Mouse (Mus musculus) embryonic facial prominence, embryonic 14.5 days (tissue): ENCODE data around the gene Shisa9. TPM values are rescaled to one million over a fixed set of nuclear protein-coding genes. Genes with fewer than 3 reads are reported as not detected.

Source experiments
- ATAC-seq: fragments of 200-750 bp; cut with Nextera tagmentation; 2 replicates; pipeline ENCODE4 v1.8.0; 2017; ENCODE audit warnings: low read depth, moderate number of reproducible peaks, moderate TSS enrichment
- DNase-seq: peaks from one replicate; pipeline ENCODE4 v3.0.0-alpha.2; 2015; ENCODE audit warnings: low spot score
- H3K27ac ChIP-seq: fragments of 300-500 bp; sonication (generic); replicated peaks from 2 replicates; pipeline ENCODE4 v1.5.1; 2014; ENCODE audit warnings: low read depth, mild to moderate bottlenecking, low read length, moderate library complexity
- H3K27me3 ChIP-seq: fragments of 300-500 bp; sonication (generic); replicated peaks from 2 replicates; pipeline ENCODE4 v1.6.1; 2014; ENCODE audit warnings: low read length; ENCODE audit not compliant: control insufficient read depth, insufficient read depth
- H3K36me3 ChIP-seq: fragments of 300-500 bp; sonication (generic); 2 replicates; pipeline ENCODE4 v1.6.1; 2014; ENCODE audit warnings: low read length, mixed read lengths; ENCODE audit not compliant: control insufficient read depth, insufficient read depth
- H3K4me1 ChIP-seq: fragments of 300-500 bp; sonication (generic); 2 replicates; pipeline ENCODE4 v1.6.1; 2014; ENCODE audit warnings: antibody characterized with exemption, low read length; ENCODE audit not compliant: control insufficient read depth, insufficient read depth
- H3K4me2 ChIP-seq: fragments of 300-500 bp; sonication (generic); 2 replicates; pipeline ENCODE4 v1.6.1; 2014; ENCODE audit warnings: low read depth, mild to moderate bottlenecking, low read length, moderate library complexity, mixed read lengths
- H3K4me3 ChIP-seq: fragments of 300-500 bp; sonication (generic); 2 replicates; pipeline ENCODE4 v1.5.1; 2014; ENCODE audit warnings: low read depth, mild to moderate bottlenecking, low read length
- H3K9ac ChIP-seq: fragments of 300-500 bp; sonication (generic); 2 replicates; pipeline ENCODE4 v1.6.1; 2014; ENCODE audit warnings: low read depth, mild to moderate bottlenecking, low read length, moderate library complexity, mixed read lengths
- H3K9me3 ChIP-seq: fragments of 300-500 bp; sonication (generic); 2 replicates; pipeline ENCODE4 v1.6.1; 2016; ENCODE audit warnings: low read length; ENCODE audit not compliant: control insufficient read depth
- WGBS: fragments of 180-500 bp; shearing (Covaris S2); extraction: QIAGEN DNeasy Blood & Tissue Kit; methylation state at CpG from one replicate; pipeline ENCODE4 v1.1.7; 2014; 5-methylcytosine and 5-hydroxymethylcytosine counted together
- polyA plus RNA-seq: library from polyadenylated mRNA; unstranded; fragments of >200 nt; fragmentation: Nextera tagmentation; extraction: Ambion mirVana; gene quantifications from 2 replicates; pipeline ENCODE4 v1.2.1, GENCODE M21; 2014

Gene Shisa9
- polyA plus RNA-seq, 1 experiment from 2014 or later, result 3.4 TPM

DNA sequence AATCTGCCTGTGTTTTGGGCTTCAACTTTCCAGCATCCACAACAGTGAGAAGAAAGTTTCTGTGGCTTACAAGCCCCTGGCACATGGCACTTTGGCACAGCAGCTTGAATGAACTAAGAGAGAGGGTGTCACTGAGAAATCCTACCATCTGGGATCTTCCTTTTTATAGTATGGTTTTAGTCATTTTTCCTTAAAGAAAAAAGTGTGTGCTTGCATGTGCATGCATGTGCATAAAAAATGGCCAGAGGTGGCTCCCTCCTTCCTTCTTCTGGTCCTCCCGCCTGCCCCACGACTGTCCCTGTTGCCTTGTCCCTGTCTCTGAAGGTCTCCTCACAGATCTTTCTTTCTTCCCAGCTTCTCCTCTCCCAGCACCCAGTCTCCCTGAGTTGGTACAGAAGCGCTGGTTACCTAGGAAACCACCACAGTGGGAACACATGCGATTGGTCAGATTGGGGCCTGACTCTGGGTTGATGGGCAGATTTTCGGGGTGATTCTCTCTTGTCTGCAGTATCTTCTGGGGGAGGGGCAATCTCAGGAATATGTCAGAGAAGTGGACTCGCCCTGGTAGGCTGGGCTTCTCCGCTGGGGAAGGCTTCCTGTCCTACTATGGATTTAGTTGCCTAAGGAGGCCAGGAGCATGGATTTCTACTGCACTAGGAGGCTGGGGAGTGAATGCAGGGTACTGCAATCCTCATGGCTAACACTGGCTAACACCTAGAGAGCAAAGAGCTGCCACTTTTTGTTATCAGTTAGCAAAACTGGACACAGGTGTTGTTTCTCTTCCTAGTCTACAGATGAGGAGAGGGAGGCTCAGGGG, 131.3 kb downstream of the Shisa9 start:
- Histone ChIP-seq H3K4me1 (no peaks in the 10 kb centered on the region), H3K36me3 (no peaks in the 10 kb centered on the region), H3K9ac (no peak overlapping the region), H3K4me3 (no peak overlapping the region), H3K9me3 (no peaks in the 10 kb centered on the region), H3K27me3 (no peaks in the 10 kb centered on the region), H3K27ac (no peak overlapping the region), H3K4me2 (no peak overlapping the region)
- WGBS, result 48% methylated on average over 7 of the region's 7 CpGs
- no peak for DNase-seq
- no peak for ATAC-seq

DNA sequence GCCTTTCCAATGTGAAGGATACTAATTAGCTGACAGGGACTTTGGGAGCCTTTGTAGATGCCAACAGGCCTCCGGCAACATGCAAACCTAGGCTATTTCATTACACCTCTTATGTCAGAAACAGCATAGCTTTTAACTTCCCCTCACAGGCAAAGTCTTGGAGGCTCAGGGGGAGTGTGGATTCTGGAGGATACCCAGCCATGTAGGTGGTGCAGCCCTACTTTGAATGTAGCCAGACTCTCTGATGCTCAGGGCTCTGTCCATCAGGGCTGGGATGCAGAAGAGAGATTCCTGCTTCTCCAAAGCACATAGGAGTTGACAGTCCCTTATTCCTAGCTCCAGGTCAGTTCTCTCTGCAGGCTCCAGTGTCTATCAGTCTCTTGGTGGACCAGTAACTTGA, 133.0 kb downstream of the Shisa9 start:
- WGBS, result 89% methylated on average over 1 of the region's 1 CpGs

DNA sequence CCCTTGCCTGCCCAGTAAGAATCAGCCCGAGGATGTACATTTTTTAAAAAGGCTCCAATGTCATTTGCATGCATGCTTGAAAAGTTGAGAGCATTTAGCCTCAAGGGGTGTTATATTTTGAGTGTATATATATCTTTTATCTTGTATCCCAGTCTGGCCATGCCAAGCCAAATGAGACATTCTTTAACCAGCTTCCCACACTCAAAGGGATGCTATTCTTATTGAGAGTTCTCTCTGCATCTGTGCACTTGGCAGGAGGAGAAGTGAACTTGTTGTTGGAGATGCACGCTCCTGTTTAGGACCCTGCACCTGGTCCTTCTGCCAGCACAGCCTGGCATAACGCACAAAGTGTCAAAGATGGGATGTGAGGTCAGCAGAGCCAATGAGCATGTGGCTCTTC, 135.6 kb downstream of the Shisa9 start:
- no peak overlapping the region for H3K4me2 ChIP-seq
- DNase-seq, result no peak
- H3K9ac ChIP-seq, result no peak overlapping the region
- H3K27me3 ChIP-seq, result no peaks in the 10 kb centered on the region
- H3K9me3 ChIP-seq, result no peaks in the 10 kb centered on the region
- WGBS, result 83% methylated on average over 3 of the region's 3 CpGs
- no peak for ATAC-seq
- H3K27ac ChIP-seq, result no peak overlapping the region
- H3K4me1 ChIP-seq, result no peaks in the 10 kb centered on the region
- no peaks in the 10 kb centered on the region for H3K36me3 ChIP-seq
- no peak overlapping the region for H3K4me3 ChIP-seq

More for the DNA sequence above, 133.0 kb downstream of the Shisa9 start:
- H3K27me3 ChIP-seq, result no peaks in the 10 kb centered on the region
- no peaks in the 10 kb centered on the region for H3K36me3 ChIP-seq
- no peak overlapping the region for H3K27ac ChIP-seq
- DNase-seq (no peak), ATAC-seq (no peak)
- H3K4me1 ChIP-seq, result no peaks in the 10 kb centered on the region
- no peak overlapping the region for H3K9ac ChIP-seq
- H3K4me2 ChIP-seq, result no peak overlapping the region
- H3K4me3 ChIP-seq, result no peak overlapping the region
- no peaks in the 10 kb centered on the region for H3K9me3 ChIP-seq

DNA sequence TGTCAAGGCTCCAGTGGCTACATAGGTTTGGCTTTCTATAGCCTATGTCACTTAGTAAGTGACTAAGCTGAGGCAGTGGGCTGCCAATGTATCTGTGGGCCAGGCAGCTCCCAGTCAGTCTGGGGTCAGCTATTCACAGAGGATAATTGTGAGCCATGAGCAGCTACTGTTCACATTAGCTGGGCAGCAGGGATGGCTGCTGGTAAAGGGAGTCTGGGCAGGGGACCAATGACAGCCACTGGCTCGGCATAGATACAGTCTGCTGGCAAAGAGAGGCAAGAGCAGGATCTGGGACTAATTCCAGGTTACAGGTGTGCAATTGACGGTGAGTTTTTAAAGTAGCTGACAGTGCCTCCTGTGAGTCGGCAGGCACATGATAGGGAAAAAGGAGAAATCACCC, 145.9 kb downstream of the Shisa9 start:
- WGBS, result 68% methylated on average over 3 of the region's 3 CpGs
- H3K4me1 ChIP-seq, result no peaks in the 10 kb centered on the region

DNA sequence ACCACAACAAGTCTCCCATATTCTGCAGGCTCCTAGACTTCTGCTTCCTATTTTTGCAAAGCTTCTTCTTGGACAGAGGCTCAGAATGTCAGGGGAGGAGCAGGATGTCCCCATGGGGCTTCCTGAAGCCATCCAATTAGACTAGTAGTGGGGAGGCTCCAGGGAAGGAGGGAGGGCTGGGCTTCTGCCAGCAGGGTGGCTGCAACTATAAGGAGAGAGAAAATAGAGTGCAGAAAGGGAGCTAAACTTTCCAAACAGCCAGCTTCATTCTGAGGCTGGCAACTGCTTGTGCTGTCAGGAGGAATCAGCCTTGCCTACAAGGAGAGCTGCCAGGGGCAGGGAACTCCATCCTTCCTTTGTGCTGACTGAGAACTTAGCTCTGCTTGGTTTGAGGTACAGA, 162.8 kb downstream of the Shisa9 start:
- Histone ChIP-seq H3K4me3 (no peak overlapping the region), H3K9me3 (no peaks in the 10 kb centered on the region), H3K27me3 (no peaks in the 10 kb centered on the region), H3K36me3 (no peaks in the 10 kb centered on the region), H3K4me1 (no peaks in the 10 kb centered on the region), H3K9ac (no peak overlapping the region), H3K4me2 (no peak overlapping the region), H3K27ac (no peak overlapping the region)
- no peak for ATAC-seq
- peak; percentile 22 for DNase-seq

More for the DNA sequence above, 145.9 kb downstream of the Shisa9 start:
- Histone ChIP-seq H3K9me3 (peaks cover 13% of the 10 kb centered on the region; the same call in 1 of the 2 replicates), H3K4me3 (no peak overlapping the region), H3K9ac (no peak overlapping the region), H3K27ac (no peak overlapping the region), H3K4me2 (no peak overlapping the region), H3K27me3 (no peaks in the 10 kb centered on the region), H3K36me3 (no peaks in the 10 kb centered on the region)
- DNase-seq (no peak), ATAC-seq (no peak)

DNA sequence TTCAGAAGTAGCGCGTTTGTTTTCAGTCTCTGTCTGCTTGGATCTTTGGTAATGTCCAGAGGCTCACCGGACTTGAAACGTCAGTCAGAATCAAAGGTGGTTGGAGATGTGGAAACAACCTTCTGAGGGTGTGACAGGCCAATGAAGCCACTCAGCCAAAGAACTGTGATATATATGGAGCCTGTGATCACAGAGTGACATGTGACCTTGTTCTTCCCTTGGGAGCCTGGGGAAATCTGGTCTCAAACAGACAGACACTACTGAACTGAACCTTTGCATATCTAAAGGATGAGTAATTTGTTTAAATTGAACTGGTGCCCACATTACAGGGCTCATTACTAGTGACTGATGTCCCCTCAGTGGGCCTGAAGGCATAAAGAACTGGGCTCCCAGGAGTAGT, 168.1 kb downstream of the Shisa9 start:
- H3K9me3 ChIP-seq, result no peaks in the 10 kb centered on the region
- WGBS, result 72% methylated on average over 4 of the region's 4 CpGs
- no peak overlapping the region for H3K4me3 ChIP-seq
- no peak overlapping the region for H3K27ac ChIP-seq
- no peak for DNase-seq
- no peak for ATAC-seq
- no peaks in the 10 kb centered on the region for H3K4me1 ChIP-seq
- no peak overlapping the region for H3K4me2 ChIP-seq
- no peak overlapping the region for H3K9ac ChIP-seq
- H3K36me3 ChIP-seq, result no peaks in the 10 kb centered on the region
- no peaks in the 10 kb centered on the region for H3K27me3 ChIP-seq

DNA sequence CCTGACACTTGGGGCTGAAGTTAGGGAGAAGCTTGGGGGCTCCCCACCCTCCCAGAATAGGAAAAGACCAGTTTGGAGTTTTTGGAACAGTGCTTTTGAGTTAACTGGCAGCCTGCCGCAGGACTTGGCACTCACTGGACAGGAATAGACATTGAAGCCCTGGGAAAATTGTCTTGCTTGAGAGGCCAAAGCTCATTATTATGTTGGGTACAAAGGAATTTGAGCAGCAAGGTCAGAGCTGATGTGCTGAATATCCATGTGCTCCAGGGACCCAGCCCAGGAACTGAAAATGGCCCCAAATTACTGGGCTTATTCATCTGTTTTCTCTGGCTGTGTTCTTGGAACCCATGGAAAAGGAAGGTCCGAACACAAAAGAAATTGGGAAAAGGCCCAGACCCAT, 170.6 kb downstream of the Shisa9 start:
- DNase-seq (peak; percentile 11), ATAC-seq (no peak)
- H3K9ac ChIP-seq, result no peak overlapping the region
- no peak overlapping the region for H3K4me2 ChIP-seq
- 71% methylated on average over 2 of the region's 2 CpGs for WGBS
- H3K9me3 ChIP-seq, result no peaks in the 10 kb centered on the region
- no peak overlapping the region for H3K4me3 ChIP-seq
- H3K27me3 ChIP-seq, result no peaks in the 10 kb centered on the region
- no peak overlapping the region for H3K27ac ChIP-seq
- no peaks in the 10 kb centered on the region for H3K4me1 ChIP-seq
- no peaks in the 10 kb centered on the region for H3K36me3 ChIP-seq

DNA sequence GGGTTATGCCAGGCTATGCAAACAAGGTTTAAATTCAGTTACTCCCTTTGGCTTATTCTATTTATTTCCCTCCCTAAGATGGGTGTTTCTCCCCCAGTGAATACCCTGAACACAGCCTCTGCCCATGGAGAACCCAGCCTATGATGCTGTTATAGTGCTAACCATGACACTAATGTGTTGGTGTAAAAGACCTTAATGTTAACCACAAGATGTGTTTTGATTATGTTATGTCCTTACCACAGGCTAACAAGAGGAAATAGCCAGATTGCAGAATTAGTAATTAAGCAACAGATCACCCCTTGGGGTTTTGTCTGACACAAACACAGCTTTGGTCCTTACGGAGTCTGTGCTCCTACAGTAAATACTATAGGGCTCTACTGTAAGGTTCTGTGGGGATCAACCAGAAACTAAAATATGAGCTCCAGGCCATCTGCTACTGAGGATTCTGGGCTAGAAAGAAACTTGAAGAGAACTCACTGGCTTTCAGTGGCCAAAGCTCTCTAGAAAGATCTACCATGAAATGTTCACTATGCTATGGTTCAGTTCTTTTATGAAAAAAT, 189.6 kb downstream of the Shisa9 start:
- Histone ChIP-seq H3K27me3 (no peaks in the 10 kb centered on the region), H3K36me3 (no peaks in the 10 kb centered on the region), H3K4me1 (no peaks in the 10 kb centered on the region), H3K9me3 (no peaks in the 10 kb centered on the region), H3K4me3 (no peak overlapping the region), H3K9ac (no peak overlapping the region), H3K4me2 (no peak overlapping the region), H3K27ac (no peak overlapping the region)
- 57% methylated on average over 1 of the region's 1 CpGs for WGBS
- DNase-seq (no peak), ATAC-seq (no peak)

DNA sequence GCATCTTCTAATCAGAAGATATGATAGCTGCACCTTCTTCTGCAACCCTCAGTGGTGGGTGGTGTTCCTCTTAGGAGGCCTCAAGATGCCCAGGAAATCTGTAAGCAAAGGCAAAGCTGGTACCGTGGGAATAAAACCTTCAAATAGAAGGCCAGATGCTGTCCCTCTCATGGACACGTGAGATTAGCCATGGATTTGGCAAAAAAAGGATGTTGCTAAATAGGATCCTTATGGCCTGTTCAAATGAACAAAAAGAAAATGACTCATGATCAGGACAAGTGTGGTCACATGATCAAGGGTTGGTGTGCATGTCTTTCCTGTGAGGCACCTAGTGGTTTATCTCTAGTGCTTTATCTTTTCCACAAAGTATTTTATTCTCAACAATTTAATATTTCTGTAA, 194.1 kb downstream of the Shisa9 start:
- no peak overlapping the region for H3K27ac ChIP-seq
- no peaks in the 10 kb centered on the region for H3K27me3 ChIP-seq
- no peaks in the 10 kb centered on the region for H3K36me3 ChIP-seq
- H3K4me1 ChIP-seq, result no peaks in the 10 kb centered on the region
- no peaks in the 10 kb centered on the region for H3K9me3 ChIP-seq
- DNase-seq, result no peak
- ATAC-seq, result no peak
- no peak overlapping the region for H3K9ac ChIP-seq
- H3K4me3 ChIP-seq, result no peak overlapping the region
- no peak overlapping the region for H3K4me2 ChIP-seq
- 76% methylated on average over 2 of the region's 2 CpGs for WGBS
